Mouse (Mus musculus) testis, adult 2 months (tissue): ENCODE results near the gene Evl. TPM values are rescaled to one million over a fixed set of nuclear protein-coding genes. Genes with fewer than 3 reads are reported as not detected.

Experiments used
- H3K27ac ChIP-seq: fragments of 200-500 bp; 2 replicates; pipeline ENCODE4 v1.5.1; 2012; ENCODE audit warnings: low read depth, low read length; ENCODE audit not compliant: control insufficient read depth, insufficient read depth
- H3K27me3 ChIP-seq: fragments of 200-500 bp; 2 replicates; pipeline ENCODE4 v1.6.1; 2012; ENCODE audit warnings: mild to moderate bottlenecking, low read length, moderate library complexity; ENCODE audit not compliant: control insufficient read depth, insufficient read depth
- H3K36me3 ChIP-seq: fragments of 200-500 bp; 2 replicates; pipeline ENCODE4 v1.6.1; 2012; ENCODE audit warnings: mild to moderate bottlenecking, low read length; ENCODE audit not compliant: control insufficient read depth, insufficient read depth
- H3K4me1 ChIP-seq: fragments of 200-500 bp; 2 replicates; pipeline ENCODE4 v1.6.1; 2012; ENCODE audit warnings: low read length; ENCODE audit not compliant: control insufficient read depth, insufficient read depth
- H3K4me3 ChIP-seq: fragments of 200-500 bp; 2 replicates; pipeline ENCODE4 v1.5.1; 2012; ENCODE audit warnings: low read depth, mild to moderate bottlenecking, low read length, moderate library complexity, mixed read lengths; ENCODE audit not compliant: control insufficient read depth
- CTCF ChIP-seq: fragments of 200-500 bp; IDR thresholded peaks from 2 replicates; pipeline ENCODE4 v1.5.1; 2012; ENCODE audit warnings: low read depth, mild to moderate bottlenecking, inconsistent platforms, low read length, moderate library complexity; ENCODE audit not compliant: control insufficient read depth, insufficient read depth, insufficient replicate concordance
- POLR2A ChIP-seq: fragments of 200-500 bp; IDR thresholded peaks from 2 replicates; pipeline ENCODE4 v1.6.1; 2012; ENCODE audit warnings: low read depth, mild to moderate bottlenecking, inconsistent platforms, low read length, moderate library complexity; ENCODE audit not compliant: control insufficient read depth
- polyA plus RNA-seq: library from polyadenylated mRNA; depleted of rRNA; stranded (reverse); fragments of >200 nt; gene quantifications from 2 replicates; pipeline ENCODE4 v1.2.3, GENCODE M21; 2012

The Evl gene
- polyA plus RNA-seq, 1 experiment: 36.4 TPM

DNA sequence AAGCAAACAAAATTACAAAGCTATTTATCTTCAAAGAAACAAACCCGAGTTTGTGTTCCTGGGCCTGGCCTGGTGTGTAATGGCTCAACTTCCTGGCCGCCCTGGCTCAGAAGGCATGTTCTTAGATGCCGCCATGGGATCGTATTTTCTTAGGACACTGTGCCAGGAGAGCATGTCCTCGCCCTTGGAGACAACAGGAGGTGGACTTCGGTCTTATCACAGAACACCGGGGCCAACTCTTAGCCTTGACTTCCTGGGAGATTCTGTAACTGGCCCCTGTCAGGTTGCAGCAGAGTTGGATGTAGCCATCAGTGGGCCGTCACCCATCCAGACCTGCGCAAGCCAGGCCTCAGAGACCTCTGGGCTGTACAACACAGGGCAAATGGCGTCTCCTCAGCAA, 145.1 kb downstream of the Evl start:
- Histone ChIP-seq H3K27ac (no peak overlapping the region), H3K36me3 (no peaks in the 10 kb centered on the region), H3K4me1 (no peaks in the 10 kb centered on the region; the same call in 1 of the 2 replicates), H3K27me3 (no peaks in the 10 kb centered on the region), H3K4me3 (no peak overlapping the region)
- TF ChIP-seq POLR2A (no peak), CTCF (no peak)

DNA sequence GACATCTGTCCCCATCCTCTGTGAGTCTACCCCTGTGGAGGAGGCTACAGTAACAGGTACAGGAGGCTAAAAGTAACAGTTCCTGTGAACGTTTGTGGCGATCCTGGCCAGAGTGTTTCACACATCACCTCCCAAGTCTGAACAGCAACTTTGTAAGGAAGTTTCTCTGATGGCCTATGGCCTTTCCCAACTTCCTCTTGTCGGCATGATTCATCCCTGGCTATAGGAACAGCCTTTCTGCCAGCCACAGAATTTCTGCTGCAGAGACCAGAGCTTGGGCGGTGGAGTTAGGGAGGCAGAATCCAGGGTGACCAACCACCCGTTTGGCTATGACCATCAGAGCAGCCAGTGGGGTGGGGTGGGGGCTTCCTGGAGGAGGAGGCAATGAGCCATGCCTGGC, 145.5 kb downstream of the Evl start:
- Histone ChIP-seq H3K4me1 (no peaks in the 10 kb centered on the region; the same call in 1 of the 2 replicates), H3K27me3 (no peaks in the 10 kb centered on the region), H3K36me3 (no peaks in the 10 kb centered on the region), H3K27ac (no peak overlapping the region), H3K4me3 (no peak overlapping the region)
- TF ChIP-seq POLR2A (no peak), CTCF (no peak)

DNA sequence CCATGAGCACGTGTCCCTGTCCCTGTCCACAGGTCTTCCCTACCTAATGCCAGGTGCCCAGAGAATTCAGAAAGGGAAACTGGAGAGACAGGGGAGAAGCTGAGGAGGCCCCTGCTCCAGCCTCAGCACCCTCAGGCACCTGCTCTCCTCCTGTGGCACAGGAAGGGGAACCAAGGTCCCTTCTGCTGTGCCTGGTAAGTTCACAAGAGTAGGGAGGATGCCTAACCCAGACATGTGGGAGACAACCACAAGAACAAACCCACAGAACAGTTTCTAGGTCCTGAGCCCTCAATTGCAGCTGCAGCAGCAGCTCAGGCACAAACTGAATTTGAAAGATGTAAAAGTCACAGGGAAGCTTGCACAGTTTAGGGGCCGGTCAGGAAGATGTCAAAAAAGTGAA, 146.7 kb downstream of the Evl start:
- Histone ChIP-seq H3K27me3 (no peaks in the 10 kb centered on the region), H3K4me1 (no peaks in the 10 kb centered on the region; the same call in 1 of the 2 replicates), H3K27ac (no peak overlapping the region), H3K4me3 (no peak overlapping the region), H3K36me3 (no peaks in the 10 kb centered on the region)
- no peak for TF ChIP-seq POLR2A
- no peak for TF ChIP-seq CTCF

DNA sequence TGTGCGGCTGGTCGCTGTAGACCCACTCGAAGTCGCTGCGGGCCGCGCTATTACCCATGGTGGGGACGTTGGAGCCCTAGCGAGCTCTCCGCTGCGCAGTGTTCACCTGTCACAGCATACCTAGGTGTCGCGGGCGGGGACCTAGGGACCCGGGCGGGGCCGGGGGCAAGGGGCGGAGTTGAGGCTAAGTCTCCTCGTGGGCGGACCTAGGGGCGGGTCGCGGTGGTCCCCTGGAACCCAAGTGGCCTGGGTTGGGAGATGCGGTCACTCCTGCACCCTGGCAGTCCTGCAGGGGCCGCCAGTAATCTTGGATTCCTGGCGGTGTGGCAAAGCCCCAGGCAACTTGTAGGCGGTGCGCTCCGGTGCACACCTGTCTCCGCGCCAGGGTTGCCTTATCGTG, 147.7 kb downstream of the Evl start, which contains the start of gene Degs2:
Gene Degs2 (minus strand): TSS at position 131 of the 400 bp plus-strand sequence.
- Histone ChIP-seq H3K27me3 (no peaks in the 10 kb centered on the region), H3K4me1 (no peaks in the 10 kb centered on the region; the same call in 1 of the 2 replicates), H3K36me3 (no peaks in the 10 kb centered on the region), H3K4me3 (no peak within 1 kb of the TSS; the same call in 1 of the 2 replicates), H3K27ac (no peak within 1 kb of the TSS)
- TF ChIP-seq POLR2A: no peak
- no peak for TF ChIP-seq CTCF

DNA sequence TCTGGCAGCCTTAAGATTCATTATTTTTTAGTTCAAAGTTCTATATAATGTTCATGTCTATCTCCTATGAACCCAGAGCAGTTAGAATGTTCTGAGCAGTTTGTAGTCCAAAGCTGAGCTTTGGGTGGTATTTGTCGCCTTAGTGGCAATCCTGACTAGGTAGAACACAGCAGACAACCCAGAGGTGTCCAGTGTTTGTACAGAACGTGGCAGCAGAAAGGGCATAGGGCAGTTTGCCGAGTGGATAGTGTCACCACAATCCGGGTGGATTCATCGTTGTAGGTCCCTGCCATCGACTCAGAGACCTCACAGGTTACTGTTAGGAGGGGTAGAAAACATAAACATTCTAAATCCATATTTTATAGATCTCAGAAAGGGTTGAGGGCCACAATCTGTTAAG, 151.0 kb downstream of the Evl start:
- H3K4me1 ChIP-seq: no peaks in the 10 kb centered on the region; the same call in 1 of the 2 replicates
- TF ChIP-seq POLR2A (no peak), CTCF (no peak)
- no peaks in the 10 kb centered on the region for H3K27me3 ChIP-seq
- no peak overlapping the region for H3K27ac ChIP-seq
- no peak overlapping the region for H3K4me3 ChIP-seq
- H3K36me3 ChIP-seq: no peaks in the 10 kb centered on the region

DNA sequence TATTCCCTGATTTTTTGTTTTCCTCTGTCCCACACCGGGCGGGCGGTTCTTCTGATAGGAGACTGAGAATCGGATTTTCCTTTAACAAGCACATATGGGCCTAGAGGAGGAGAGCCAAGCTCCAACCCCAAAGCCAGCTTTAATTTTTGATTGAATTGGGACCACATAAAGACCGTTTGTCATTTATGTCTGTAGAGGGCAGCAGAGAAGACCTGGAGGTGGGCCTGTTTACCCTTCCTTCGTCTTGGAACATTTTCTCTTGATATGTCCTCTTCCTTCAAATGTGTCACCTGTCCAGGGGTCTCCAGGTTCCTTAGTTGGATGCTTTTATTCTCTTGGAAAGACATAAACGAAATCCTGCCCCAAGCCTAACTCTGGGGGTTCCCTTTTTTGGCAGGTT, 151.6 kb downstream of the Evl start:
- TF ChIP-seq POLR2A: no peak
- no peak for TF ChIP-seq CTCF
- Histone ChIP-seq H3K36me3 (no peaks in the 10 kb centered on the region), H3K4me1 (no peaks in the 10 kb centered on the region; the same call in 1 of the 2 replicates), H3K27ac (no peak overlapping the region), H3K27me3 (no peaks in the 10 kb centered on the region), H3K4me3 (no peak overlapping the region)

DNA sequence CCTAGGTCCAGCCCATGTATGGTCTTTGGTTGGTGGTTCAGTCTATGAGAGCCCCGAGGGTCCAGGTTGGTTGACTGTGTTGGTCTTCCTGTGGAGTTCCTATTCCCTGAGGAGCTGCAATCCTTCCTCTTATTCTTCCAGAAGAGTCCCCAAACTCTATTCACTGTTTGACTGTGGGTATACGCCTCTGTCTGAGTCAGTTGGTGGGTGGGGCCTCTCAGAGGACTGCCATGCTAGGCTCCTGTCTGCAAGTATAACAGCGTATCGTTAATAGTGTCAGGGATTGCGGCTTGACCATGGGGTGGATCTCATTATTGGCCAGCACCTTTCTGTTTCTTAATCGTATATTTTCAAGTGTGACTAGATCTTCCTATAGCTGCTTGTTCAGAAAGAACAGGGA, 154.9 kb downstream of the Evl start:
- TF ChIP-seq POLR2A (no peak), CTCF (no peak)
- Histone ChIP-seq H3K27me3 (no peaks in the 10 kb centered on the region), H3K4me1 (no peaks in the 10 kb centered on the region), H3K36me3 (no peaks in the 10 kb centered on the region), H3K4me3 (no peak overlapping the region), H3K27ac (no peak overlapping the region)
